Mouse (Mus musculus): ENCODE results near the gene Prkcq. TPM values are rescaled to one million over a fixed set of nuclear protein-coding genes. Genes with fewer than 3 reads are reported as not detected.

Prkcq gene
- polyA plus RNA-seq, 1 experiment from 2014 or later: 2.3 TPM

- H3K4me1 ChIP-seq (ENCODE audit: control insufficient read depth, insufficient read depth, low read length): no peaks in the 10 kb centered on the region
- no peaks in the 10 kb centered on the region for H3K9me3 ChIP-seq (ENCODE audit: control insufficient read depth, low read length)
- 65% methylated on average over 8 of the region's 8 CpGs for WGBS
- no peak overlapping the region for H3K4me3 ChIP-seq (ENCODE audit: low read depth, low read length)
- H3K27ac ChIP-seq (ENCODE audit: low read depth, low read length): no peak overlapping the region
- H3K4me2 ChIP-seq: no peak overlapping the region
- no peaks in the 10 kb centered on the region for H3K27me3 ChIP-seq (ENCODE audit: control insufficient read depth, insufficient read depth, low read length)
- ATAC-seq (ENCODE audit: low FRiP score): no peak
- DNase-seq (ENCODE audit: low spot score, missing footprints): no peak
- no peaks in the 10 kb centered on the region for H3K36me3 ChIP-seq (ENCODE audit: control insufficient read depth, insufficient read depth, low read length)
- no peak overlapping the region for H3K9ac ChIP-seq (ENCODE audit: low read length)
Observed at GRCm38 (mm10) chr2:11253945-11254344, 82.0 kb downstream of the Prkcq start.

- Histone ChIP-seq H3K4me1 (ENCODE audit: control insufficient read depth, insufficient read depth, low read length) (no peaks in the 10 kb centered on the region), H3K9ac (ENCODE audit: low read length) (no peak overlapping the region), H3K4me3 (ENCODE audit: low read depth, low read length) (no peak overlapping the region), H3K27me3 (ENCODE audit: control insufficient read depth, insufficient read depth, low read length) (no peaks in the 10 kb centered on the region), H3K4me2 (no peak overlapping the region), H3K27ac (ENCODE audit: low read depth, low read length) (no peak overlapping the region), H3K9me3 (ENCODE audit: control insufficient read depth, low read length) (no peaks in the 10 kb centered on the region), H3K36me3 (ENCODE audit: control insufficient read depth, insufficient read depth, low read length) (no peaks in the 10 kb centered on the region)
- no peak for DNase-seq (ENCODE audit: low spot score, missing footprints)
- WGBS: 91% methylated on average over 4 of the region's 4 CpGs
- no peak for ATAC-seq (ENCODE audit: low FRiP score)
Observed at GRCm38 (mm10) chr2:11254446-11254845, 82.5 kb downstream of the Prkcq start.

- H3K36me3 ChIP-seq (ENCODE audit: control insufficient read depth, insufficient read depth, low read length): no peaks in the 10 kb centered on the region
- H3K9me3 ChIP-seq (ENCODE audit: control insufficient read depth, low read length): no peaks in the 10 kb centered on the region
- H3K27me3 ChIP-seq (ENCODE audit: control insufficient read depth, insufficient read depth, low read length): no peaks in the 10 kb centered on the region
- 88% methylated on average over 6 of the region's 6 CpGs for WGBS
- H3K4me2 ChIP-seq: no peak overlapping the region
- H3K4me1 ChIP-seq (ENCODE audit: control insufficient read depth, insufficient read depth, low read length): no peaks in the 10 kb centered on the region
- H3K27ac ChIP-seq (ENCODE audit: low read depth, low read length): no peak overlapping the region
- no peak for DNase-seq (ENCODE audit: low spot score, missing footprints)
- H3K4me3 ChIP-seq (ENCODE audit: low read depth, low read length): no peak overlapping the region
- no peak overlapping the region for H3K9ac ChIP-seq (ENCODE audit: low read length)
- ATAC-seq (ENCODE audit: low FRiP score): no peak
Observed at GRCm38 (mm10) chr2:11257260-11257850, 85.4 kb downstream of the Prkcq start.

- ATAC-seq (ENCODE audit: low FRiP score) (no peak), DNase-seq (ENCODE audit: low spot score, missing footprints) (no peak)
Observed at GRCm38 (mm10) chr2:11258181-11258580, 86.3 kb downstream of the Prkcq start.

GRCm38 (mm10) chr2:11259361-11259760 is 87.5 kb downstream of the Prkcq start:
- Histone ChIP-seq H3K9ac (ENCODE audit: low read length) (no peak overlapping the region), H3K4me1 (ENCODE audit: control insufficient read depth, insufficient read depth, low read length) (no peaks in the 10 kb centered on the region), H3K27ac (ENCODE audit: low read depth, low read length) (no peak overlapping the region), H3K9me3 (ENCODE audit: control insufficient read depth, low read length) (no peaks in the 10 kb centered on the region), H3K4me3 (ENCODE audit: low read depth, low read length) (no peak overlapping the region), H3K4me2 (no peak overlapping the region), H3K27me3 (ENCODE audit: control insufficient read depth, insufficient read depth, low read length) (no peaks in the 10 kb centered on the region), H3K36me3 (ENCODE audit: control insufficient read depth, insufficient read depth, low read length) (no peaks in the 10 kb centered on the region)
- WGBS: 86% methylated on average over 5 of the region's 5 CpGs
- ATAC-seq (ENCODE audit: low FRiP score) (no peak), DNase-seq (ENCODE audit: low spot score, missing footprints) (no peak)

More at GRCm38 (mm10) chr2:11258181-11258580, 86.3 kb downstream of the Prkcq start:
- no peak overlapping the region for H3K9ac ChIP-seq (ENCODE audit: low read length)
- H3K4me3 ChIP-seq (ENCODE audit: low read depth, low read length): no peak overlapping the region
- no peaks in the 10 kb centered on the region for H3K9me3 ChIP-seq (ENCODE audit: control insufficient read depth, low read length)
- no peak overlapping the region for H3K27ac ChIP-seq (ENCODE audit: low read depth, low read length)
- H3K27me3 ChIP-seq (ENCODE audit: control insufficient read depth, insufficient read depth, low read length): no peaks in the 10 kb centered on the region
- H3K4me1 ChIP-seq (ENCODE audit: control insufficient read depth, insufficient read depth, low read length): no peaks in the 10 kb centered on the region
- no peaks in the 10 kb centered on the region for H3K36me3 ChIP-seq (ENCODE audit: control insufficient read depth, insufficient read depth, low read length)
- H3K4me2 ChIP-seq: no peak overlapping the region
- WGBS: 86% methylated on average over 1 of the region's 1 CpGs

- Histone ChIP-seq H3K9me3 (ENCODE audit: control insufficient read depth, low read length) (no peaks in the 10 kb centered on the region), H3K27me3 (ENCODE audit: control insufficient read depth, insufficient read depth, low read length) (no peaks in the 10 kb centered on the region), H3K9ac (ENCODE audit: low read length) (no peak overlapping the region), H3K4me1 (ENCODE audit: control insufficient read depth, insufficient read depth, low read length) (no peaks in the 10 kb centered on the region), H3K27ac (ENCODE audit: low read depth, low read length) (no peak overlapping the region), H3K4me3 (ENCODE audit: low read depth, low read length) (no peak overlapping the region), H3K36me3 (ENCODE audit: control insufficient read depth, insufficient read depth, low read length) (no peaks in the 10 kb centered on the region), H3K4me2 (no peak overlapping the region)
- ATAC-seq (ENCODE audit: low FRiP score) (no peak), DNase-seq (ENCODE audit: low spot score, missing footprints) (no peak)
- 92% methylated on average over 5 of the region's 5 CpGs for WGBS
Observed at GRCm38 (mm10) chr2:11264836-11265235, 92.9 kb downstream of the Prkcq start.

GRCm38 (mm10) chr2:11265455-11265854 is 93.5 kb downstream of the Prkcq start:
- no peaks in the 10 kb centered on the region for H3K4me1 ChIP-seq (ENCODE audit: control insufficient read depth, insufficient read depth, low read length)
- no peak for ATAC-seq (ENCODE audit: low FRiP score)
- no peak overlapping the region for H3K4me2 ChIP-seq
- no peak overlapping the region for H3K9ac ChIP-seq (ENCODE audit: low read length)
- no peak for DNase-seq (ENCODE audit: low spot score, missing footprints)
- WGBS: 82% methylated on average over 9 of the region's 9 CpGs
- no peaks in the 10 kb centered on the region for H3K27me3 ChIP-seq (ENCODE audit: control insufficient read depth, insufficient read depth, low read length)
- no peaks in the 10 kb centered on the region for H3K36me3 ChIP-seq (ENCODE audit: control insufficient read depth, insufficient read depth, low read length)
- no peak overlapping the region for H3K4me3 ChIP-seq (ENCODE audit: low read depth, low read length)
- H3K9me3 ChIP-seq (ENCODE audit: control insufficient read depth, low read length): no peaks in the 10 kb centered on the region
- H3K27ac ChIP-seq (ENCODE audit: low read depth, low read length): no peak overlapping the region

- Histone ChIP-seq H3K36me3 (ENCODE audit: control insufficient read depth, insufficient read depth, low read length) (no peaks in the 10 kb centered on the region), H3K4me2 (no peak overlapping the region), H3K9me3 (ENCODE audit: control insufficient read depth, low read length) (no peaks in the 10 kb centered on the region), H3K9ac (ENCODE audit: low read length) (no peak overlapping the region), H3K27me3 (ENCODE audit: control insufficient read depth, insufficient read depth, low read length) (no peaks in the 10 kb centered on the region), H3K4me1 (ENCODE audit: control insufficient read depth, insufficient read depth, low read length) (no peaks in the 10 kb centered on the region), H3K4me3 (ENCODE audit: low read depth, low read length) (no peak overlapping the region), H3K27ac (ENCODE audit: low read depth, low read length) (no peak overlapping the region)
- 66% methylated on average over 5 of the region's 5 CpGs for WGBS
- no peak for DNase-seq (ENCODE audit: low spot score, missing footprints)
- ATAC-seq (ENCODE audit: low FRiP score): no peak
Observed at GRCm38 (mm10) chr2:11266294-11266693, 94.4 kb downstream of the Prkcq start.

- ATAC-seq (ENCODE audit: low FRiP score) (no peak), DNase-seq (ENCODE audit: low spot score, missing footprints) (no peak)
- no peaks in the 10 kb centered on the region for H3K27me3 ChIP-seq (ENCODE audit: control insufficient read depth, insufficient read depth, low read length)
- no peaks in the 10 kb centered on the region for H3K4me1 ChIP-seq (ENCODE audit: control insufficient read depth, insufficient read depth, low read length)
- no peaks in the 10 kb centered on the region for H3K36me3 ChIP-seq (ENCODE audit: control insufficient read depth, insufficient read depth, low read length)
- H3K9me3 ChIP-seq (ENCODE audit: control insufficient read depth, low read length): no peaks in the 10 kb centered on the region
- H3K4me3 ChIP-seq (ENCODE audit: low read depth, low read length): no peak overlapping the region
- WGBS: 87% methylated on average over 7 of the region's 7 CpGs
- H3K27ac ChIP-seq (ENCODE audit: low read depth, low read length): no peak overlapping the region
- H3K4me2 ChIP-seq: no peak overlapping the region
- H3K9ac ChIP-seq (ENCODE audit: low read length): no peak overlapping the region
Observed at GRCm38 (mm10) chr2:11278965-11279364, 107.1 kb downstream of the Prkcq start.

All from midbrain, embryonic 11.5 days (tissue).